Mouse (Mus musculus) left cerebral cortex, adult 11 months (tissue): Measurements from ENCODE around the gene Csnk1e.

Source experiments
- DNase-seq: peaks from one replicate; pipeline ENCODE4 v3.0.0; 2022; ENCODE audit warnings: low spot score

Gene Csnk1e

DNA sequence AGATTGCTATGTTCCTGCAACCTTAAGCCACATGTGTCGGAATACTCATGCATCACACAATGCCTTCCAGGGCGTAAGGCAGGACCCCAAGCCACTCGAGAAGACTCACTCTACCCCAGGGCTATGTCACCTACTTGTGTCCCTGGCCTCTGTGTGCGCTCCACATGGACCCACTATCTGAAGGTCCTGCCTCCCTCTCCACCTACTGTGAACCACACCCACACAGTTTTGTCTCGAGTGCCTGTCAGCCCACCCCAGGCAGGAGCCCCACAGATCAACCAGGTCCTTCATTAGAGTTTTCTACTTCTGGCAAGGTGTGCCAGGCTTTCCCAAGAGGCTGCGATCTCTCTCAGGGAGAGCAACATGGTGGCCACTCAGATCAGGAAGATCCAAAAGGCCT, 60.1 kb downstream of the Csnk1e start:
- DNase-seq = no peak

DNA sequence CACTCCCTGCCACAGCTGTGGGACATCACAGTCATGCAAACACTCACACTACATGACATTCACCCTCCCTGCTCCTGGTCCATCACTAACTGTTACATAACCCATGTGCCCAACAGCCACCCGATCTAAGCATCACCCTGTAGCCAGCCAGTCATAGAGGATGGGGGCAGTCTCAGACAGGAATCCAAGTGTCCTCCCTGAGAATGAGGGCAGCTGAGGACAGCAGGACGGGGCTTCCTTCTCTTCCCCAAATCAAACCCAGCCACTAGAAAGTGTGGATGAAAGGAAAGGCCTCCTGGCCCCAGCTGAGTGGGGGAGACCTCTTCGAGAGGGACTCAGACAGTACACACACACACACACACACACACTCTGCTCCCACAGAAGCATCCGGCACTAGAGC, 60.5 kb downstream of the Csnk1e start:
- no peak for DNase-seq

DNA sequence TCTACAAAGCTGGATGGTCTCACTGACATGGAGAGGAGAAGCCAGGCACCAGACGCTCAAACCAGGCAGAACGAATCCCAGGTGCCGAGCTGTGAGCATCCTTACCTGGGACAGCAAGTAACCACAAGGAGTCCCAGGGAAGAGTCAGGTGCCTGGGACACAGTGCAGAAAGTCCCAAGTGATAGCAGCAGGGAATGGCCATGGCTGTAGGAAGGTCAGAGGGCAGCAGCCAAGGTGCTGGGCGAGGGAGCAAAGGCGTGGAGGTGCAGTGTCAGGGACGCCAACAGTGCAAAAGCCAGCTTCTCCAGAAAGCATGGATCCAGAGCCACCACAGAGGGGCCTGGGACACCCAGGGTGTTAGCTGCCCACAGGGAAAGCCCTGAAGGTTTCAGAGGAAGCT, 62.3 kb downstream of the Csnk1e start:
- no peak for DNase-seq

DNA sequence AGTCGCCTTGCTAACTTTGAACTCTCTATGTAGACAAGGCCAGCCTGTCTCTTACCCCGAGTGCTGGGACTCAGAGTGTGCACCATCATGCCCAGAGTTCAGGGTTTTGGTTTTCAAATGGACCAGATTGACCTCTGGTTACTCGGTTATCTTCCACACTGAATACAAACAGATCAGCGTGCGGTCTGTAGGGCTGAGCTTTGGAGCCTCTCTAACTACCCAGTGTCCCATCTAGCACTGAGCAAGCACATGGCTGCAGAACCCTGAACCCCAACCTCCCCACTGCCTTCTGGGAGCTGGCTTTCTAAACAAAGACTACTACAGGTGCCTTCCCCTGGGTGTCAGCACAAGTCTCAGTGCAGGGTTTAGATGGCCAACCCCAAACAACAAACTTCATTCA, 62.8 kb downstream of the Csnk1e start:
- DNase-seq = no peak

DNA sequence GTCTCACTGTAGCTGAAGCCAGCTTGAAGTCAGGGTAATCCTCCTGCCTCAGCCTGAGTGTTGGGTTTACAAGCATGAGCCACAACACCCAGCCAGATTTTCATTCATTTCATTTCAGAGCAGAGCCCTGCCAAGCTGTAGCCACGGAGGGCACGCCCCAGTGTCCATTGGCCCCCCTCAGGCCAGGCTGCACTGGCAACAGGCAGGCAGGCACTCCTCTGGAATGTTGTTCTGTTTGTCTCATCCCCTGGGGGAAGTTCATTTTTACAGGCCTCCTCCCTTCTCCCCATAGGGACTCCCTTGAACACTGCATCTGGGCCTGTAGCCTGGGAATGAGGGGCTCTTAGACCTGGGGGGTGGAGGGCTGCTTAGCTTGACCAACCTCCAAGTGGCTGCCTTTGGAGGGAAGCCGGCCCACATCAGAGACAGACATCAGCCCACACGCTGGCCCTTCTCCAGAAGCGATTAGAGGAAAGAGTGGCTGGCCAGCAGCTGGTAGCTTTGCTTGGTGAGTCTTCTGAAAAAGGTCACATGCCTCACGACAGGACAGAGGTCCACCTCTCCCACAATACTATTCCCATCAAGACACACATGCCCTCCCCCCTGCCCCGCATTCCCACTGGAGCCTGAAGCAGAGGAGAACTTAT, 63.8 kb downstream of the Csnk1e start:
- no peak for DNase-seq

DNA sequence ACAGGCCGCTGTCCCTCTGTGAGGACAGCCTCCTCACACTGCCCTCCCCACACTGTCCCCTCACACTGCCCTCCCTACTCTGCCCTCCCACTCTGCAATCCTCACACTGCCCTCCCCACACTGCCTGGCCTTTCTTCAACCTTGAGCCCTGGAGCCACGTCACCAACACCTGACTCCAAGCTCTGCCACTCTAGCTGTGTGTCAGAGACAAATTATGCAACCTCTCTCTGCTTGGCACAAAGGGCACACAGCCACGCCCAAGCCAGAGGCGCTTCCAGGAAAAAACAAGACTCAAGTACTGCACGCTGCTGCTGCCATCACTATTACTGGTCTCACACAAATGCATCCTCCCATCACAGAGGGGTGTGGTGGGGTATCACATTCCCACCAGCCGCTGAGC, 64.9 kb downstream of the Csnk1e start:
- no peak for DNase-seq

DNA sequence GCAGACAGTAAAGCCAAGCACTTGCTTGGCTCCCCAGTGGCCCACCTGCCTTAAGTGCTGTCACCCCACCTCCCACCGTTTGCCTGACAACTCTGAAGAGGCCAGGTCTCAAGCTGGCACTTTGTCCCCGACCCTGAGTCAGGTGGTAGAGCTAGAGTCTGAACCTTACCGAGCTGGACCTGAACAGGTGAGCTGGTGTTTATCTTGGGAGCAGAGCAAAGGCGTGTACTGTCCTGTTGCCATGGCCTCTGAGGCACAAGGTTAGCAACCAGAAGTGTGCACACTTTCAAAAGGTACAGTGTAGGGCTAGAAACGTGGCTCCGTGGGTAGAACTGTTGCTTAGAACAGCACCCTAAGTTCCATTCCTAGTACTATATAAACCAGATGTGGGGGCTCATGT, 67.2 kb downstream of the Csnk1e start:
- no peak for DNase-seq

DNA sequence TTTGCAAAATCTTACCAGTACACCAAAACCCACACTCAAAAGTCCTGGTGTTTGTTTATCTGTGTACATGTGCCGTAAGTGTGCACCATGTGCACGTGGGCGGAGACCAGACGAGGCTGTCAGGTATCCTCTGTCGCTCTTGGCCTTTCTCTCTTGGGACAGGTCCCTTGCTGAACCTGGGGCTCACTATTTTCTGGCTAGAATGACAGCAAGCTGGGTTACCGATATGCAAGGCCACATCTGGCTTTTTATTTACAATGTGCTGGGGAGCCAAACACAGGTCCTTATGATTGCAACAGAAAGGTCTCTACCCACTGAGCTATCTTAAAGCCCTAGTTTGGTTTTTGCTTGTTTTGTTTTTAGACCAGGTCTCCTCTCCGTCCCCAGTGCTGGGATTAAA, 67.8 kb downstream of the Csnk1e start:
- DNase-seq = no peak

DNA sequence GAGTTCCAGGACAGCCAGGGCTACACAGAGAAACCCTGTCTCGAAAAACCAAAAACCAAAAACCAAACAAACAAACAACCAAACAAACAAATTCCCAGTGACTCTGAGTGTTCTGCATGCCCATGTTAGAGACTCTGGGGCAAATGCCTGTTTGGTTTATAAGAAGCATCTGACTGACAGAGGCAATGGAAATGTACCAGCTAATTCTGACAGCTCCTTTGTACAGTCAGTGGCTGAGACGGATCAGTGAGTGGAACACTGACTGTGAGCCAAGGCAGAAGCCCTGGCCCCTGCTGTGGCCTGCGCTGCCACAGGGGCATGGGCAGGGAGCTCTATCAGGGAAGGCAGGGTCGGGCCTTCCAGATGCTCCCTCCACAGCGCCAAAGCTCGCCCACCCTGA, 68.3 kb downstream of the Csnk1e start:
- DNase-seq = no peak

DNA sequence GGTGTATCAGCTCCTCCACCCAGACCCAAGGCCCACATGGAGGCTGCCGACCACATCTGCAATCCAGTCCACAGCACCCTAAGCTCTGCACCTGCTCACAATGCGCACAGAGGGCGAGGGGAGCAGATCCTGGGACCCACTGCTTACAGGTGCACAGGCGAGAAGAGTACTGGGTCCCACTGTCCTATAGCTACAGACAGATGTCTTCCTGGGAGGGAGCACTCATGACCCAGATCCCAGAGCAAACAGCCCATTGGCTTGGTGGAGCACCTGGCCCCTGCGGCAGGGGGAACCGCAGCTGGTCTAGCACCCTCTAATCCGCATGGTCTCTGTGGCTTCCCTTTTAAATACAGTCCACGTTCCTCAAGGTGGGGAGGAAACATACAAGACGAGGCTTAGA, 73.7 kb downstream of the Csnk1e start:
- DNase-seq = no peak

DNA sequence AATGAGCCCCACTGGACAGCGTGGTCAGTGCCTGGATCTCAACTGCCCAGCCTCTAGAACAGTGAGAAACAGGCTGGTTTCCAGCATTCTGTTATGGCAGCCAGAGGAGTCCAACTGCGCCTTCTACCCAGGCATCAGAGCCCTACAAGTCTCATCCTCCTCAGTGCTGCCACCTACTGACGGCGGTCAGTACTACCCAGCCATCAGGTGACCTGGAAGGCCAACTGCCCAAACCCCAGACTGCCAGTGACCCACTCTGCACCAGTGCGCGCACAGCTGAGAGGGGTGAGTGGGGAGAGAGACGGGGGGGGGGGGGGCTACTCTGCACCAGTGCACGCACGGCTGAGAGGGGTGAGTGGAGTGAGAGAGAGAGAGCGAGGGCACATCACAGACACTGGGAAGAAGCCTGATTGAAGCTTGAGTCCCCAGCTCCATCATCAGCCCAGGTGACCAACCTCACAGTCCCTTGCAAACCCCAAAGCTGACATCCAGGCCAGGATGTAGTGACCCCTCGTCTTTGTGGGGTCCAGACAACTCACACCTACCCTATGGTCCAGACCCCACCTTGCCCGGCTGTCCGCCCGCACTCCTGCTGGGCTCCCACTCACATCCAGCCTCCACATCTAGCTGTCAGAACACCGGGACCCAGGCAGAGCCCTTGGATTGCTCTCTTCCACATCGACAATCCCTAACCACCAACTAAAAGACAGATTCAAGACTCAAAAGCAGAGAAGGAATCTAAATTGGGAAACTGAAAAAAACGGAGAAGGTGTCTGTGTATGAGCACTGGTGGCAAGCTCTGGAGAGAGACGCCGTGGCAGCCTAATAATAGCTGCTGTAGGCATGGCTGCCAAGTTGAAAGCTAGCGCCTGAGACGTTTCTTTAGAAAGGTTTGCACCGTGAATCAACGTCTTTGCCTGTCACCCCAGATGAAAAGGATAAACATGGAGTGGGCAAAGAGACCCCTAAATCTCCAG, 74.6 kb downstream of the Csnk1e start:
- peak; percentile 59 for DNase-seq

DNA sequence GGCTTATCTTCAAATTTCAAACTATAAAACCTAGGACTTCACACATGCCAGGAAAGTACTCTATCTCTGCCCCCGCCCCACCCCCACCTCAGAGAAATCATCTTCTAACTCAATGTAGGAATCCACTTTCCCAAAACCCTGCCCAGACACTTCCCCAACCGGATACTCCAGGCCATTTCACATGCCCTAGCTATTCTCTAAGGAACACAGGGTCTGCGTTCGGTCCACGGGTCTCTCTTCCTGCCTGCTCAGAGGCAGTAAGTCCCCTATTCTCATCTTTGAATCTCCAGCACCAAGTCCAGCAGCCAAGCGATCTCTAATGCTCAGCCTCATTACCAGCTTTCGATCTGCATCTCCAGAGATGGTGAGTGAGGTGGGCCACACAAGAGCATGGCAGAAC, 75.7 kb downstream of the Csnk1e start:
- no peak for DNase-seq

DNA sequence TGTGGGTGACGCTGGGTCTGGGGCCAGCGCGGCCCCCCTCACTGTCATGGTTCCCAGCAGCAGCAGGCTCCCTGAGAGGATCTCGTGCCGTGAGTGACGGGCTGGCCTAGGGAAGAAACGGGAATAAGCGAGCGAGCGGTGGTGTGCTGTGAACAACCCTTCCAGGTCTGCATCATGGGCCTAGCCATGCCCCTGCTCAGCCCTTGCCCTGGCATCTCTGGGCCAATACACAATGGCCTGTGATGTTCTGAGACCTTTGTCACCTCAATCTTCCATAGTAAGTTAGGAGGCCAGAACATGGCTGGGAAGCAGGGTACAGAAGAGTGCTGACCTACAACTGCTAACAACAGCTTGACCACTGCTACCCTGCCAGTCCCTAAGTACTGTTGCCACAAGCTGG, 76.8 kb downstream of the Csnk1e start:
- no peak for DNase-seq

DNA sequence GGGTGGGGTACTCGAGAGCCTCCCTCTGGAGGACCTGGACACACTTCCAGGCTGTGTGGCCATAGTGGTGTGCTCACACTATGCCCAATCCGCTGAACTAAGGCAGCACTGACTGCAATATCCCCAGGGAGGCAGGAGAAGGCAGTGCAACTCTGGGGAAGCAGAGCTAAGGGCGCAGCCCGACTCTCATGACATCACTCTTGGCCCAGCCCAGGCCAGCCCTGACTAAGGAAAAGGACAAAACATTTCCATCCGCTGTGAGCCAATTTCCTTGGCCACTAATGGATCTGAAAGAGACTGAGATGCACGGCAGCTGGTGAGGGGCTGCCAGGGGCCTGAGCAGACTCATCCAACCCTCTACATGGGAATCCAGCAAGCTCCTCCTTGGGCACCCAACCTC, 77.7 kb downstream of the Csnk1e start:
- DNase-seq = peak; percentile 47

DNA sequence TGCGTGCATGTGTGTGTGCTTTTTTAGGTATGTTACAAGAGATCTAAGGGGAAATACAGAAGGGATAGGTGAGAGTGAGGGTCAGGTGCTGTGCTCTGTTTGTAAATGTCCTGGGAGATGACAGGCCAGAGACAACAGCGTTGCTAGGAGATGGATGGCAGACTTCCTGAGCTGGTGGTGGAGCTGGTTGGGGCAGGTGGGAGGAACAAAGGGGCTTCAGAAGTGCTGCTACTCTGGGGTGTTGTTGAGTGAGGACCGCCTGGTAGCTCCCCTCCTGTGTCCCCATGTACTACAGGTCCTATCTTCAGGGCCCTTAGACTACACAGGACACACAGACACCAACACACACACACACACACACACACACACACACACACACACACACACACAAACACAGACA, 80.6 kb downstream of the Csnk1e start:
- DNase-seq = no peak

DNA sequence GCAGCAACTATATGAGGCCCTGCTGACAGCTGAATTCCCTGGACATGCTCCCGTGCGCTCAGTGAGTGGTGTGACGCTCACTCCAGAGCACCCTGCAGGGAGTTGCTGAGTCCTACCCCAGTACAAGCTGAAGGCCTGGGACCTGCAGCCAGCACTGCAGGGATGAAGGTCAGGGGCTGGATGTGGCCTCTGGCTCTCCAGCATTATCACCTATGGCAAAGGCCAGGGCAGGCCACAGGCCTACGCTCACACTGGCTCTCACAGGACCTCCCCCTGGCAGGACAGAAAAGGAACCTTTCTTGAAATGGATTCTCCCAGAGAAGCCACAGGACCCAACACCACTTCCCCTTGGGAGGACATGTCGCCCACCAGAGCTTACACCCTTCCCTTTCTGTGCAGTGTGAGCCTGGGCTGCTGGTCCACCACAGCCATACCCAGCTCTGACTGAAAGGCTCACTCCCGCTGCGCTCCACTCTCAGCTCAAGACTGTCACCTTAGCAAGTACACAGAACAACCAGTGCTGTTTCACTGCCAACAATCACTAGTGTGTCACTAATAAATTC, 85.0 kb downstream of the Csnk1e start:
- no peak for DNase-seq

DNA sequence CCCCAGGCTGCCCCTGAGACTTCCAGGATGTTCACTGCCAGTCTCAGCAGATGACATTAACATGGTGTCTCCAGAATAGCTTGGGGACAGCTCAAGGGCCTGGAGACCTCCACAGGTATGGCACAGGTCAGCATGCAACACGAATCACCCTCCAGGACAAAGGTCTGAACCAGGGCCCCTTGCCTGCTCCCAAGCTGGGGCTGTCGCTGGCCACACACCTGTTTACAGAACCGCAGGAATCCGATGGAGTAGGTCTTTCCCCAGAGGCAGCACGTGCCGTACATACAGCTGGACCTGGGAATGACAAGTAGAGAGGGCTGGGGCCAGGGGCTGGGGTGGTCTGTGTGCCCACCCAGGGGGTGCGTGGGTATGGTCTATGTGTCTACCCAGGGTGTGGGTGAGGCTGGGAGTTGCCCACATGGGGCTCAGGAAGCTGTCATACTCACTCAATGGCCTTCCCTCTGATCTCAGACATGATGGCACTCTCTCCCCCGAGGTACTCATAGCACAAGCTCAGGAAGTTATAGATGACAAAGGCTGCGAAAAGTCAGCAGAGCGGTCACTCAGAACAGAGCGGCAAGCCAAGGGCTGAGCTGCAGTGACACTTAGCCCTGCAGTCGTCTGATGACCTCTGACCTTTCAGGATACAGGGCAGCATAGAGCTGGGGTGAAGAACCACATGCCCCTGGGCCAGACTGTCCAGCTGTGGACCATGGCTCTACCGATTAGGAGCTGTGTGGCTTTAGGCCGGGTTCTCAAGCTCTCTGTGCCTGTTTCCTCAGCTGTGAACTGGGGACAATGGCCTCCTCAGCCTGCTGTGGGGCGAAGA, 85.7 kb downstream of the Csnk1e start:
- no peak for DNase-seq

DNA sequence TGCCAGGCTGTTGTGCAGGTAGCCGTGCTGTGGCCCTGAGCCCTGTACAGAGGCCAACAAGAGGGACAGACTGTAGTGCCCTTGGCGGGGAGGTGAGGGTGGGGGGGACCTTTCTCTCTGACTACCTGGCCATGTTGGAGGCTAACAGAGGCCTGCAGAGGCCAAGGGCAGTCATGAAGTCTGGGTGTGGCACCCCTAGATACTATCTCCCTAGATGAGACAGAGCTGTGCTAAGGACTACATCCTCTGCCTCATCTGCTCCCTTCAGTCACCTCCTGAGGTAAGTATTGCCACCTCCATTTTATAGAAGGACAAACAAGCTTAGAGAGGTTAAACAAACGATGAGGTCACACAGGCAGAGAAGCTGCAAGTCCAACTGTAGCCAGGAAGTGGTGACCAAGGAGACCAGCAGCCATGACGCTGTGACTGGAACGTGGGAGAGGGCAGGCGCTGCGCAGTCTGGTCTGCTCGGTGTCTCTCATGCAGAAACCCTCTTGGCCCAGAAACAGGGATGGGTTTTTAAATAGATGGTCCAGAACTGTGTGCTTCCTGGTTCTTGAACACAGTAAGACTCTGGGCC, 86.4 kb downstream of the Csnk1e start:
- no peak for DNase-seq

DNA sequence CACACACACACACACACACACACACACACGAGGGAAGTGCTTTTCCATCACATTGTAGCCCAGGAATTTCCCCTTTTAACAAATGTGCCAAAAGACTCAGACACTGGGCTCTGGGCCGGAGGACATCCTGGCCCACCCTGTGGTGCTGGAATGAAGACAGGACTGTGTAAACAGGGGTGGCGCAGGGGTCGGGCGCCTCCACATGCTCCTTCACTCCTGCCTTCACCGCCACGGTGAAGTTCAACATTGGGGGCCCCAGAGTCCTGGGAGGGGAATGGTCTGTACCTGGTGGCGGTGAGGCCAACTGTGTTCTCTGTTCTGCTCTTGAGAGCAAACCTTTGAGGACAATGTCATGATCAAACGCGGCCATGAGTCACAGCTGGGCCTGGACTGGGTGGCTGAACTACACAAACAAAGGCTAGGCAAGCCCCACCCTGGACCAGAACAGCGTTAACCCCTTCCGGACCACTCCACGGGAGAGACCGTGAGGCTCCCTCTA, 87.0 kb downstream of the Csnk1e start:
- DNase-seq = no peak
